Mouse (Mus musculus): ENCODE data around the gene C2cd4c.

Gene C2cd4c

GRCm38 (mm10) chr10:79625398-79625797 lies 11.6 kb upstream of the C2cd4c start:
- TF ChIP-seq NANOG (IDR thresholded peaks at IDR 0.05; ENCODE audit: borderline replicate concordance, low read length) (no peak), POU5F1 (IDR thresholded peaks at IDR 0.05; ENCODE audit: borderline replicate concordance, low read length) (no peak), CTCF (conservative IDR thresholded peaks at IDR 0.05; ENCODE audit: low read length) (no peak)
- peaks cover 7% of the 10 kb centered on the region; the same call in 1 of the 2 replicates for H3K27me3 ChIP-seq (ENCODE audit: insufficient read depth, low read length)
- no peaks in the 10 kb centered on the region for H3K9me3 ChIP-seq (ENCODE audit: low read length)
- no peak overlapping the region for H3K4me3 ChIP-seq (replicated peaks; ENCODE audit: low read length)
- H3K4me1 ChIP-seq (replicated peaks; ENCODE audit: low read depth, low read length): peaks cover 30% of the 10 kb centered on the region
- H3K36me3 ChIP-seq (ENCODE audit: insufficient read depth, low read length): no peaks in the 10 kb centered on the region

- Histone ChIP-seq H3K4me3 (replicated peaks; ENCODE audit: low read length) (no peak overlapping the region), H3K36me3 (ENCODE audit: insufficient read depth, low read length) (no peaks in the 10 kb centered on the region), H3K4me1 (replicated peaks; ENCODE audit: low read depth, low read length) (peaks cover 23% of the 10 kb centered on the region), H3K27me3 (ENCODE audit: insufficient read depth, low read length) (peaks cover 7% of the 10 kb centered on the region; the same call in 1 of the 2 replicates), H3K9me3 (ENCODE audit: low read length) (no peaks in the 10 kb centered on the region)
- no peak for TF ChIP-seq NANOG (IDR thresholded peaks at IDR 0.05; ENCODE audit: borderline replicate concordance, low read length)
- TF ChIP-seq CTCF (conservative IDR thresholded peaks at IDR 0.05; ENCODE audit: low read length): no peak
- TF ChIP-seq POU5F1 (IDR thresholded peaks at IDR 0.05; ENCODE audit: borderline replicate concordance, low read length): no peak
Measured at GRCm38 (mm10) chr10:79623950-79624349, 10.1 kb upstream of the C2cd4c start.

GRCm38 (mm10) chr10:79616376-79616775 lies 2.6 kb upstream of the C2cd4c start:
- peaks cover 22% of the 10 kb centered on the region for H3K27me3 ChIP-seq (ENCODE audit: insufficient read depth, low read length)

GRCm38 (mm10) chr10:79615860-79616259 lies 2.0 kb upstream of the C2cd4c start:
- H3K4me3 ChIP-seq (replicated peaks; ENCODE audit: low read length): no peak overlapping the region
- peaks cover 58% of the 10 kb centered on the region for H3K4me1 ChIP-seq (replicated peaks; ENCODE audit: low read depth, low read length)
- peaks cover 27% of the 10 kb centered on the region for H3K27me3 ChIP-seq (ENCODE audit: insufficient read depth, low read length)
- TF ChIP-seq NANOG (IDR thresholded peaks at IDR 0.05; ENCODE audit: borderline replicate concordance, low read length) (no peak), CTCF (conservative IDR thresholded peaks at IDR 0.05; ENCODE audit: low read length) (no peak), POU5F1 (IDR thresholded peaks at IDR 0.05; ENCODE audit: borderline replicate concordance, low read length) (no peak)
- no peaks in the 10 kb centered on the region for H3K9me3 ChIP-seq (ENCODE audit: low read length)
- no peaks in the 10 kb centered on the region for H3K36me3 ChIP-seq (ENCODE audit: insufficient read depth, low read length)

More at GRCm38 (mm10) chr10:79616376-79616775, 2.6 kb upstream of the C2cd4c start:
- no peak overlapping the region for H3K4me3 ChIP-seq (replicated peaks; ENCODE audit: low read length)
- H3K4me1 ChIP-seq (replicated peaks; ENCODE audit: low read depth, low read length): peaks cover 57% of the 10 kb centered on the region
- H3K9me3 ChIP-seq (ENCODE audit: low read length): no peaks in the 10 kb centered on the region
- TF ChIP-seq CTCF (conservative IDR thresholded peaks at IDR 0.05; ENCODE audit: low read length) (no peak), POU5F1 (IDR thresholded peaks at IDR 0.05; ENCODE audit: borderline replicate concordance, low read length) (no peak), NANOG (IDR thresholded peaks at IDR 0.05; ENCODE audit: borderline replicate concordance, low read length) (no peak)
- H3K36me3 ChIP-seq (ENCODE audit: insufficient read depth, low read length): no peaks in the 10 kb centered on the region

- Histone ChIP-seq H3K36me3 (ENCODE audit: insufficient read depth, low read length) (no peaks in the 10 kb centered on the region), H3K4me3 (replicated peaks; ENCODE audit: low read length) (peak overlapping the region; percentile 91), H3K4me1 (replicated peaks; ENCODE audit: low read depth, low read length) (peaks cover 52% of the 10 kb centered on the region), H3K27me3 (ENCODE audit: insufficient read depth, low read length) (peaks cover 33% of the 10 kb centered on the region), H3K9me3 (ENCODE audit: low read length) (no peaks in the 10 kb centered on the region)
- no peak for TF ChIP-seq POU5F1 (IDR thresholded peaks at IDR 0.05; ENCODE audit: borderline replicate concordance, low read length)
- no peak for TF ChIP-seq CTCF (conservative IDR thresholded peaks at IDR 0.05; ENCODE audit: low read length)
- no peak for TF ChIP-seq NANOG (IDR thresholded peaks at IDR 0.05; ENCODE audit: borderline replicate concordance, low read length)
Measured at GRCm38 (mm10) chr10:79614305-79614643, 449 bp upstream of the C2cd4c start.

GRCm38 (mm10) chr10:79612192-79613135 lies 1.4 kb downstream of the C2cd4c start:
- no peaks in the 10 kb centered on the region for H3K9me3 ChIP-seq (ENCODE audit: low read length)
- H3K4me3 ChIP-seq (replicated peaks; ENCODE audit: low read length): peak overlapping the region; percentile 91
- peaks cover 62% of the 10 kb centered on the region for H3K4me1 ChIP-seq (replicated peaks; ENCODE audit: low read depth, low read length)
- peaks cover 43% of the 10 kb centered on the region for H3K27me3 ChIP-seq (ENCODE audit: insufficient read depth, low read length)
- no peaks in the 10 kb centered on the region for H3K36me3 ChIP-seq (ENCODE audit: insufficient read depth, low read length)
- TF ChIP-seq CTCF (conservative IDR thresholded peaks at IDR 0.05; ENCODE audit: low read length) (no peak), POU5F1 (IDR thresholded peaks at IDR 0.05; ENCODE audit: borderline replicate concordance, low read length) (no peak), NANOG (IDR thresholded peaks at IDR 0.05; ENCODE audit: borderline replicate concordance, low read length) (no peak)

- peaks cover 48% of the 10 kb centered on the region for H3K27me3 ChIP-seq (ENCODE audit: insufficient read depth, low read length)
- H3K4me1 ChIP-seq (replicated peaks; ENCODE audit: low read depth, low read length): peaks cover 59% of the 10 kb centered on the region
Measured at GRCm38 (mm10) chr10:79611296-79611695, 2.5 kb downstream of the C2cd4c start.

GRCm38 (mm10) chr10:79609276-79609675 lies 4.5 kb downstream of the C2cd4c start:
- TF ChIP-seq CTCF (conservative IDR thresholded peaks at IDR 0.05; ENCODE audit: low read length): no peak
- TF ChIP-seq POU5F1 (IDR thresholded peaks at IDR 0.05; ENCODE audit: borderline replicate concordance, low read length): no peak
- TF ChIP-seq NANOG (IDR thresholded peaks at IDR 0.05; ENCODE audit: borderline replicate concordance, low read length): no peak
- peaks cover 48% of the 10 kb centered on the region for H3K27me3 ChIP-seq (ENCODE audit: insufficient read depth, low read length)
- no peak overlapping the region for H3K4me3 ChIP-seq (replicated peaks; ENCODE audit: low read length)
- H3K36me3 ChIP-seq (ENCODE audit: insufficient read depth, low read length): no peaks in the 10 kb centered on the region
- H3K9me3 ChIP-seq (ENCODE audit: low read length): no peaks in the 10 kb centered on the region
- peaks cover 42% of the 10 kb centered on the region for H3K4me1 ChIP-seq (replicated peaks; ENCODE audit: low read depth, low read length)

More at GRCm38 (mm10) chr10:79611296-79611695, 2.5 kb downstream of the C2cd4c start:
- Histone ChIP-seq H3K9me3 (ENCODE audit: low read length) (no peaks in the 10 kb centered on the region), H3K36me3 (ENCODE audit: insufficient read depth, low read length) (no peaks in the 10 kb centered on the region), H3K4me3 (replicated peaks; ENCODE audit: low read length) (no peak overlapping the region)
- TF ChIP-seq NANOG (IDR thresholded peaks at IDR 0.05; ENCODE audit: borderline replicate concordance, low read length) (no peak), POU5F1 (IDR thresholded peaks at IDR 0.05; ENCODE audit: borderline replicate concordance, low read length) (no peak), CTCF (conservative IDR thresholded peaks at IDR 0.05; ENCODE audit: low read length) (no peak)

Measured in E14TG2a.4 (cell line).